Mouse (Mus musculus) heart, embryonic 14.5 days (tissue): Measurements from ENCODE around the gene Clic6. TPM values are rescaled to one million over a fixed set of nuclear protein-coding genes. Genes with fewer than 3 reads are reported as not detected.

Source experiments
- ATAC-seq: fragments of 200-750 bp; cut with Nextera tagmentation; 2 replicates; pipeline ENCODE4 v1.8.0; 2017; ENCODE audit warnings: low read depth, moderate TSS enrichment; ENCODE audit not compliant: insufficient number of reproducible peaks, insufficient read depth, low FRiP score
- H3K27ac ChIP-seq, 2 experiments: fragments of 200-500 bp in 1 of 2; fragments of 300-500 bp in 1 of 2; sonication (generic) in 1 of 2; replicated peaks in 1 of 2; 2 replicates each; pipeline ENCODE4 v1.5.1; 2012 to 2014; ENCODE audit warnings: low read depth in 2 of 2, low read length in 2 of 2, control low read depth in 1 of 2, mild to moderate bottlenecking in 1 of 2, mixed read lengths in 1 of 2; ENCODE audit not compliant: control insufficient read depth in 1 of 2, insufficient read depth in 1 of 2
- H3K27me3 ChIP-seq: fragments of 300-500 bp; sonication (generic); 2 replicates; pipeline ENCODE4 v1.6.1; 2014; ENCODE audit warnings: mild to moderate bottlenecking, low read length, control low read depth; ENCODE audit not compliant: control insufficient read depth, insufficient read depth
- H3K36me3 ChIP-seq: fragments of 300-500 bp; sonication (generic); 2 replicates; pipeline ENCODE4 v1.6.1; 2014; ENCODE audit warnings: mild to moderate bottlenecking, control low read depth, low read length, mixed read lengths; ENCODE audit not compliant: control insufficient read depth, insufficient read depth
- H3K4me1 ChIP-seq, 2 experiments: fragments of 200-500 bp in 1 of 2; fragments of 300-500 bp in 1 of 2; sonication (generic) in 1 of 2; 2 replicates each; pipeline ENCODE4 v1.6.1; 2012 to 2014; ENCODE audit warnings: low read length in 2 of 2, control low read depth in 1 of 2, mixed read lengths in 1 of 2; ENCODE audit not compliant: control insufficient read depth in 2 of 2, insufficient read depth in 2 of 2
- H3K4me2 ChIP-seq: fragments of 300-500 bp; sonication (generic); 2 replicates; pipeline ENCODE4 v1.6.1; 2014; ENCODE audit warnings: mild to moderate bottlenecking, low read length
- H3K4me3 ChIP-seq, 2 experiments: fragments of 200-500 bp in 1 of 2; fragments of 300-500 bp in 1 of 2; sonication (generic) in 1 of 2; 2 replicates each; pipeline ENCODE4 v1.5.1; 2012 to 2014; ENCODE audit warnings: low read length in 2 of 2, mild to moderate bottlenecking in 2 of 2, control low read depth in 1 of 2, low read depth in 1 of 2, moderate library complexity in 1 of 2; ENCODE audit not compliant: control insufficient read depth in 1 of 2, insufficient read depth in 1 of 2
- H3K9ac ChIP-seq: fragments of 300-500 bp; sonication (generic); 2 replicates; pipeline ENCODE4 v1.6.1; 2014; ENCODE audit warnings: mild to moderate bottlenecking, low read length
- H3K9me3 ChIP-seq: fragments of 300-500 bp; sonication (generic); 2 replicates; pipeline ENCODE4 v1.6.1; 2016; ENCODE audit warnings: low read length, control low read depth; ENCODE audit not compliant: control insufficient read depth
- WGBS: fragments of 180-500 bp; shearing (Covaris S2); extraction: QIAGEN DNeasy Blood & Tissue Kit; methylation state at CpG from one replicate; pipeline ENCODE4 v1.1.7; 2014; 5-methylcytosine and 5-hydroxymethylcytosine counted together
- polyA plus RNA-seq: library from polyadenylated mRNA; unstranded; fragments of >200 nt; fragmentation: Nextera tagmentation; extraction: Ambion mirVana; gene quantifications from 2 replicates; pipeline ENCODE4 v1.2.1, GENCODE M21; 2014

Clic6 gene
- polyA plus RNA-seq, 1 experiment from 2014 or later: 0.72 TPM

GRCm38 (mm10) chr16:92449080-92449479 is 36.5 kb upstream of the Clic6 start:
- Histone ChIP-seq H3K36me3 (peaks cover 24% of the 10 kb centered on the region), H3K9ac (no peak overlapping the region), H3K4me1 (peaks cover 27 to 36% of the 10 kb centered on the region in 2 experiments), H3K9me3 (no peaks in the 10 kb centered on the region), H3K4me2 (no peak overlapping the region), H3K4me3 (no peak overlapping the region), H3K27ac (no peak overlapping the region), H3K27me3 (peaks cover 12% of the 10 kb centered on the region; the same call in 1 of the 2 replicates)
- 94% methylated on average over 14 of the region's 14 CpGs for WGBS
- no peak for ATAC-seq

- Histone ChIP-seq H3K9ac (no peak overlapping the region), H3K4me1 (peaks cover 14 to 23% of the 10 kb centered on the region in 2 experiments), H3K27ac (no peak overlapping the region), H3K27me3 (peaks cover 12% of the 10 kb centered on the region; the same call in 1 of the 2 replicates), H3K4me3 (no peak overlapping the region), H3K9me3 (no peaks in the 10 kb centered on the region), H3K4me2 (no peak overlapping the region), H3K36me3 (peaks cover 24% of the 10 kb centered on the region)
- 96% methylated on average over 8 of the region's 8 CpGs for WGBS
- ATAC-seq: no peak
Observed at GRCm38 (mm10) chr16:92450331-92450730, 35.2 kb upstream of the Clic6 start.

- Histone ChIP-seq H3K4me1 (peaks cover 14 to 18% of the 10 kb centered on the region in 2 experiments), H3K27ac (peak overlapping the region; percentile 60 to 68), H3K27me3 (peaks cover 12% of the 10 kb centered on the region; the same call in 1 of the 2 replicates), H3K9ac (peak overlapping the region; percentile 34; the same call in 1 of the 2 replicates), H3K4me3 (no peak overlapping the region), H3K36me3 (peaks cover 24% of the 10 kb centered on the region), H3K9me3 (no peaks in the 10 kb centered on the region), H3K4me2 (no peak overlapping the region)
- WGBS: 25% methylated on average over 17 of the region's 17 CpGs
- peak; percentile 78 for ATAC-seq
Observed at GRCm38 (mm10) chr16:92451516-92452072, 33.9 kb upstream of the Clic6 start.

- ATAC-seq: no peak
- no peaks in the 10 kb centered on the region for H3K9me3 ChIP-seq
- no peak overlapping the region for H3K9ac ChIP-seq
- H3K36me3 ChIP-seq: peaks cover 24% of the 10 kb centered on the region
- 69% methylated on average over 8 of the region's 8 CpGs for WGBS
- no peak overlapping the region for H3K27ac ChIP-seq
- no peak overlapping the region for H3K4me2 ChIP-seq
- H3K27me3 ChIP-seq: peaks cover 12% of the 10 kb centered on the region; the same call in 1 of the 2 replicates
- H3K4me3 ChIP-seq: no peak overlapping the region
- H3K4me1 ChIP-seq: peaks cover 19 to 23% of the 10 kb centered on the region in 2 experiments
Observed at GRCm38 (mm10) chr16:92452609-92453008, 32.9 kb upstream of the Clic6 start.

- H3K27me3 ChIP-seq: peaks cover 12% of the 10 kb centered on the region; the same call in 1 of the 2 replicates
- H3K9ac ChIP-seq: no peak overlapping the region
- H3K27ac ChIP-seq: no peak overlapping the region
- peaks cover 19% of the 10 kb centered on the region for H3K36me3 ChIP-seq
- H3K4me2 ChIP-seq: no peak overlapping the region
- no peaks in the 10 kb centered on the region for H3K9me3 ChIP-seq
- no peak overlapping the region for H3K4me3 ChIP-seq
- WGBS: 89% methylated on average over 7 of the region's 7 CpGs
- H3K4me1 ChIP-seq: peaks cover 19 to 24% of the 10 kb centered on the region in 2 experiments
- no peak for ATAC-seq
Observed at GRCm38 (mm10) chr16:92454002-92454401, 31.5 kb upstream of the Clic6 start.

GRCm38 (mm10) chr16:92454495-92454894 is 31.0 kb upstream of the Clic6 start:
- Histone ChIP-seq H3K9ac (no peak overlapping the region), H3K27me3 (peaks cover 8% of the 10 kb centered on the region; the same call in 1 of the 2 replicates), H3K27ac (no peak overlapping the region), H3K36me3 (peaks cover 15% of the 10 kb centered on the region; the same call in 1 of the 2 replicates), H3K4me2 (no peak overlapping the region), H3K4me3 (no peak overlapping the region), H3K9me3 (no peaks in the 10 kb centered on the region), H3K4me1 (peaks cover 19 to 24% of the 10 kb centered on the region in 2 experiments)
- no peak for ATAC-seq
- whole genome bisulfite sequencing: 88% methylated on average over 18 of the region's 18 CpGs

GRCm38 (mm10) chr16:92455488-92455887 is 30.0 kb upstream of the Clic6 start:
- H3K36me3 ChIP-seq: peaks cover 8% of the 10 kb centered on the region; the same call in 1 of the 2 replicates
- no peaks in the 10 kb centered on the region; the same call in 1 of the 2 replicates for H3K27me3 ChIP-seq
- no peak overlapping the region for H3K9ac ChIP-seq
- ATAC-seq: no peak
- no peak overlapping the region for H3K27ac ChIP-seq
- H3K4me3 ChIP-seq: no peak overlapping the region
- H3K4me2 ChIP-seq: no peak overlapping the region
- peaks cover 19 to 24% of the 10 kb centered on the region in 2 experiments for H3K4me1 ChIP-seq
- WGBS: 75% methylated on average over 8 of the region's 8 CpGs
- H3K9me3 ChIP-seq: no peaks in the 10 kb centered on the region
